Mouse (Mus musculus) megakaryocyte, embryonic 14.5 days (primary cell): ENCODE measurements around the gene Pdcl2.

ENCODE experiments used
- FLI1 ChIP-seq: IDR thresholded peaks from 2 replicates; pipeline ENCODE4 v1.6.1; 2012; ENCODE audit warnings: low read length, inconsistent platforms, mixed read lengths
- GATA1 ChIP-seq: IDR thresholded peaks from 3 replicates; pipeline ENCODE4 v1.6.1; 2012; ENCODE audit warnings: mixed read lengths, low read length, inconsistent platforms, borderline replicate concordance

GRCm38 (mm10) chr5:76340931-76341330 lies 10.0 kb upstream of the Pdcl2 start:
- no peak for TF ChIP-seq GATA1
- TF ChIP-seq FLI1: no peak
